Mouse (Mus musculus): ENCODE results near the gene Pfas. TPM values are rescaled to one million over a fixed set of nuclear protein-coding genes. Genes with fewer than 3 reads are reported as not detected.
"Not testable (repeated sequence)": the region's sequence is repeated elsewhere in the genome, so short reads cannot be mapped to it uniquely, and the experiment has no call there.

Pfas gene
- polyA plus RNA-seq, 1 experiment from 2014 or later = 70.5 TPM

GRCm38 (mm10) chr11:68979320-68979733 lies 28.9 kb downstream of the Pfas start:
- no peaks in the 10 kb centered on the region for H3K9me3 ChIP-seq
- no peaks in the 10 kb centered on the region for H3K36me3 ChIP-seq (replicated peaks)
- peaks cover under 1% of the 10 kb centered on the region; the same call in 1 of the 2 replicates for H3K4me1 ChIP-seq
- no peak overlapping the region for H3K4me3 ChIP-seq
- H3K27me3 ChIP-seq (ENCODE audit: poor library complexity, severe bottlenecking) = 0 out of 2 replicates have a peak, but pooled peaks cover 10% of the 10 kb centered on the region
- H3K27ac ChIP-seq = no peak overlapping the region
- WGBS = 67% methylated on average over 5 of the region's 5 CpGs
- no peak for DNase-seq (ENCODE audit: extremely low spot score, low spot score)

- Histone ChIP-seq H3K27me3 (ENCODE audit: poor library complexity, severe bottlenecking) (0 out of 2 replicates have a peak, but pooled peaks cover 10% of the 10 kb centered on the region), H3K9me3 (no peaks in the 10 kb centered on the region), H3K36me3 (replicated peaks) (0 out of 2 replicates have a peak, but pooled peaks cover 8% of the 10 kb centered on the region), H3K4me3 (no peak overlapping the region), H3K4me1 (peaks cover 22% of the 10 kb centered on the region), H3K27ac (no peak overlapping the region)
- 72% methylated on average over 1 of the region's 1 CpGs for WGBS
- no peak for DNase-seq (ENCODE audit: extremely low spot score, low spot score)
These were observed 32.7 kb downstream of the Pfas start for GRCm38 (mm10) chr11:68975601-68976000.

- Histone ChIP-seq H3K4me1 (peaks cover 22% of the 10 kb centered on the region), H3K4me3 (peak within 1 kb of the TSS; percentile 58), H3K27ac (peak within 1 kb of the TSS; percentile 83; the same call in 1 of the 2 replicates), H3K36me3 (replicated peaks) (0 out of 2 replicates have a peak, but pooled peaks cover 8% of the 10 kb centered on the region), H3K9me3 (no peaks in the 10 kb centered on the region), H3K27me3 (ENCODE audit: poor library complexity, severe bottlenecking) (0 out of 2 replicates have a peak, but pooled peaks cover 11% of the 10 kb centered on the region)
- 88% methylated on average over 7 of the region's 7 CpGs for WGBS
- DNase-seq (ENCODE audit: extremely low spot score, low spot score) = no peak
These were observed 33.2 kb downstream of the Pfas start, which contains the start of gene Rangrf for GRCm38 (mm10) chr11:68975085-68975484. Rangrf (minus strand) TSS chr11:68975185.

GRCm38 (mm10) chr11:68974059-68974450 lies 34.2 kb downstream of the Pfas start:
- peak overlapping the region; percentile 83 for H3K27ac ChIP-seq
- H3K4me1 ChIP-seq = peaks cover 22% of the 10 kb centered on the region
- WGBS = 22% methylated on average over 6 of the region's 6 CpGs
- 0 out of 2 replicates have a peak, but pooled peaks cover 11% of the 10 kb centered on the region for H3K36me3 ChIP-seq (replicated peaks)
- no peaks in the 10 kb centered on the region for H3K9me3 ChIP-seq
- peaks cover 21% of the 10 kb centered on the region for H3K27me3 ChIP-seq (ENCODE audit: poor library complexity, severe bottlenecking)
- DNase-seq (ENCODE audit: extremely low spot score, low spot score) = no peak
- peak overlapping the region; percentile 58 for H3K4me3 ChIP-seq

- Histone ChIP-seq H3K4me3 (peak overlapping the region; percentile 58), H3K4me1 (peaks cover 26% of the 10 kb centered on the region), H3K36me3 (replicated peaks) (0 out of 2 replicates have a peak, but pooled peaks cover 11% of the 10 kb centered on the region), H3K27ac (peak overlapping the region; percentile 83), H3K27me3 (ENCODE audit: poor library complexity, severe bottlenecking) (peaks cover 27% of the 10 kb centered on the region)
- DNase-seq (ENCODE audit: extremely low spot score, low spot score) = peak; percentile 90
- WGBS = under 1% methylated on average over 38 of the region's 38 CpGs
- not testable (repeated sequence) for H3K9me3 ChIP-seq
These were observed 34.8 kb downstream of the Pfas start for GRCm38 (mm10) chr11:68973250-68974058.

- Histone ChIP-seq H3K4me3 (no peak overlapping the region), H3K9me3 (no peaks in the 10 kb centered on the region), H3K27me3 (ENCODE audit: poor library complexity, severe bottlenecking) (peaks cover 35% of the 10 kb centered on the region), H3K4me1 (peaks cover 43% of the 10 kb centered on the region), H3K36me3 (replicated peaks) (0 out of 2 replicates have a peak, but pooled peaks cover 11% of the 10 kb centered on the region), H3K27ac (no peak overlapping the region)
- no peak for DNase-seq (ENCODE audit: extremely low spot score, low spot score)
- 80% methylated on average over 4 of the region's 4 CpGs for WGBS
These were observed 38.0 kb downstream of the Pfas start for GRCm38 (mm10) chr11:68970232-68970631.

- no peak overlapping the region for H3K27ac ChIP-seq
- no peaks in the 10 kb centered on the region for H3K9me3 ChIP-seq
- no peak for DNase-seq (ENCODE audit: extremely low spot score, low spot score)
- 0 out of 2 replicates have a peak, but pooled peaks cover 11% of the 10 kb centered on the region for H3K36me3 ChIP-seq (replicated peaks)
- 80% methylated on average over 11 of the region's 11 CpGs for whole genome bisulfite sequencing
- peaks cover 37% of the 10 kb centered on the region for H3K4me1 ChIP-seq
- H3K4me3 ChIP-seq = peak overlapping the region; percentile 71; the same call in 1 of the 2 replicates
- peaks cover 26% of the 10 kb centered on the region for H3K27me3 ChIP-seq (ENCODE audit: poor library complexity, severe bottlenecking)
These were observed 39.5 kb downstream of the Pfas start for GRCm38 (mm10) chr11:68968752-68969151.

- Histone ChIP-seq H3K36me3 (replicated peaks) (0 out of 2 replicates have a peak, but pooled peaks cover 11% of the 10 kb centered on the region), H3K9me3 (no peaks in the 10 kb centered on the region), H3K27me3 (ENCODE audit: poor library complexity, severe bottlenecking) (peaks cover 26% of the 10 kb centered on the region), H3K27ac (peak within 1 kb of the TSS; percentile 78), H3K4me3 (peak within 1 kb of the TSS; percentile 71), H3K4me1 (peaks cover 30% of the 10 kb centered on the region)
- WGBS = under 1% methylated on average over 50 of the region's 50 CpGs
- DNase-seq (ENCODE audit: extremely low spot score, low spot score) = peak; percentile 90
These were observed 40.6 kb downstream of the Pfas start, which contains the start of gene Slc25a35 for GRCm38 (mm10) chr11:68967337-68968282. Slc25a35 (plus strand) TSS chr11:68968131.

- no peak overlapping the region for H3K27ac ChIP-seq
- peaks cover 27% of the 10 kb centered on the region for H3K4me1 ChIP-seq
- H3K4me3 ChIP-seq = peak overlapping the region; percentile 1; the same call in 1 of the 2 replicates
- no peak for DNase-seq (ENCODE audit: extremely low spot score, low spot score)
- peaks cover 26% of the 10 kb centered on the region for H3K27me3 ChIP-seq (ENCODE audit: poor library complexity, severe bottlenecking)
- H3K9me3 ChIP-seq = no peaks in the 10 kb centered on the region
- WGBS = 59% methylated on average over 1 of the region's 1 CpGs
- H3K36me3 ChIP-seq (replicated peaks) = 0 out of 2 replicates have a peak, but pooled peaks cover 9% of the 10 kb centered on the region
These were observed 41.7 kb downstream of the Pfas start for GRCm38 (mm10) chr11:68966554-68966953.

GRCm38 (mm10) chr11:68965845-68966244 lies 42.4 kb downstream of the Pfas start:
- Histone ChIP-seq H3K4me3 (no peak overlapping the region), H3K9me3 (no peaks in the 10 kb centered on the region), H3K27me3 (ENCODE audit: poor library complexity, severe bottlenecking) (peaks cover 26% of the 10 kb centered on the region), H3K27ac (no peak overlapping the region), H3K36me3 (replicated peaks) (0 out of 2 replicates have a peak, but pooled peaks cover 4% of the 10 kb centered on the region), H3K4me1 (peaks cover 27% of the 10 kb centered on the region)
- 35% methylated on average over 3 of the region's 3 CpGs for WGBS
- DNase-seq (ENCODE audit: extremely low spot score, low spot score) = no peak

GRCm38 (mm10) chr11:68965050-68965449 lies 43.2 kb downstream of the Pfas start:
- H3K4me3 ChIP-seq = no peak overlapping the region
- no peak overlapping the region for H3K27ac ChIP-seq
- peaks cover 27% of the 10 kb centered on the region for H3K4me1 ChIP-seq
- H3K36me3 ChIP-seq (replicated peaks) = 0 out of 2 replicates have a peak, but pooled peaks cover 3% of the 10 kb centered on the region
- H3K9me3 ChIP-seq = no peaks in the 10 kb centered on the region
- peaks cover 26% of the 10 kb centered on the region for H3K27me3 ChIP-seq (ENCODE audit: poor library complexity, severe bottlenecking)
- no peak for DNase-seq (ENCODE audit: extremely low spot score, low spot score)

- Histone ChIP-seq H3K27ac (no peak overlapping the region), H3K4me3 (no peak overlapping the region), H3K4me1 (peaks cover 23% of the 10 kb centered on the region), H3K27me3 (ENCODE audit: poor library complexity, severe bottlenecking) (peaks cover 9% of the 10 kb centered on the region), H3K9me3 (no peaks in the 10 kb centered on the region), H3K36me3 (replicated peaks) (no peaks in the 10 kb centered on the region)
- WGBS = 85% methylated on average over 2 of the region's 2 CpGs
- no peak for DNase-seq (ENCODE audit: extremely low spot score, low spot score)
These were observed 44.9 kb downstream of the Pfas start for GRCm38 (mm10) chr11:68963405-68963804.
